Mouse (Mus musculus): ENCODE data around the gene Sptb.

- TF ChIP-seq E2F4 (IDR thresholded peaks at IDR 0.05; ENCODE audit: insufficient read depth) (no peak), USF1 (IDR thresholded peaks at IDR 0.05; ENCODE audit: low read depth) (no peak), POLR2A (IDR thresholded peaks at IDR 0.05; ENCODE audit: insufficient read length, low read depth) (no peak), REST (IDR thresholded peaks at IDR 0.05; ENCODE audit: insufficient read depth, insufficient read length) (no peak), TCF12 (IDR thresholded peaks at IDR 0.05; ENCODE audit: insufficient read depth, poor library complexity, severe bottlenecking) (no peak), MYOD1 (IDR thresholded peaks at IDR 0.05; ENCODE audit: control insufficient read depth in 1 of 3, insufficient read length in 2 of 3, low read depth in 2 of 3) (no peak), TCF3 (IDR thresholded peaks at IDR 0.05; ENCODE audit: insufficient read length, low read depth) (no peak), MYOG (IDR thresholded peaks at IDR 0.05; ENCODE audit: control insufficient read depth in 1 of 3, insufficient read depth in 1 of 3, insufficient read length in 2 of 3, low read depth in 2 of 3) (no peak), MAX (IDR thresholded peaks at IDR 0.05; ENCODE audit: low read depth) (no peak), POLR2AphosphoS2 (IDR thresholded peaks at IDR 0.05; ENCODE audit: insufficient read length, low read depth) (no peak), CEBPB (IDR thresholded peaks at IDR 0.05; ENCODE audit: insufficient read depth, poor library complexity, severe bottlenecking) (no peak)
Measured at GRCm38 (mm10) chr12:76614868-76615579, 95.3 kb downstream of the Sptb start.
